Mouse (Mus musculus) G1E-ER4 (cell line): ENCODE data around the gene Clcn3. TPM values are rescaled to one million over a fixed set of nuclear protein-coding genes. Genes with fewer than 3 reads are reported as not detected.

Source experiments
- GATA1 ChIP-seq: IDR thresholded peaks from one replicate; pipeline ENCODE4 v1.8.0; 2012; ENCODE audit warnings: low read length, inconsistent platforms
- polyA plus RNA-seq: library from polyadenylated mRNA; stranded (reverse); fragments of >175 nt; gene quantifications from 2 replicates; pipeline ENCODE4 v1.2.3, GENCODE M21; 2012

The Clcn3 gene
- polyA plus RNA-seq, 1 experiment: 21.3 TPM

- TF ChIP-seq GATA1: no peak
Observed at GRCm38 (mm10) chr8:60864875-60865274, 118.2 kb downstream of the Clcn3 start.

- no peak for TF ChIP-seq GATA1
Observed at GRCm38 (mm10) chr8:60861783-60862182, 121.3 kb downstream of the Clcn3 start.

GRCm38 (mm10) chr8:60860749-60861148 lies 122.4 kb downstream of the Clcn3 start:
- TF ChIP-seq GATA1: no peak

Other genes with a start within 250 kb of the Clcn3 start
- 6.6 and 9.8 TPM in 2 replicates for gene Hpf1, start 92.9 kb downstream of the Clcn3 start, polyA plus RNA-seq
- 5.6 and 8.5 TPM in 2 replicates for gene Nek1, start 9.9 kb upstream of the Clcn3 start, polyA plus RNA-seq
- 0.02 and 0.03 TPM in 2 replicates for gene Sh3rf1, start 240.6 kb upstream of the Clcn3 start, polyA plus RNA-seq